Comparison of ENCODE assay signal across 9 mouse cellular contexts in genomic region chr14:63050769-63051168, GRCm38 (mm10). TPM values are rescaled to one million over a fixed set of nuclear protein-coding genes. Genes with fewer than 3 reads are reported as not detected.
DNase-seq lines count a peak whose midpoint lies in the region; ATAC-seq and TF ChIP-seq lines count a peak whose summit lies in the region.
"Had no signal": no experiment of that assay in that cellular context is flagged by ENCODE, and none has a peak within 500 bp of the region (broad histone marks: within the 10 kb centered on the region; RNA-seq: fewer than 3 reads in every experiment).

No protein-coding gene starts in this region.

- H3K27me3 ChIP-seq in heart, postnatal 0 days (ENCODE audit: control insufficient read depth, insufficient read depth, low read length) = no peaks in the 10 kb centered on the region
- H3K27me3 ChIP-seq: neural tube, embryonic 12.5 days had no signal

- no peak overlapping the region for H3K27ac ChIP-seq in cortical plate, adult 2 months (ENCODE audit: insufficient read depth, low read length)
- no peak overlapping the region for H3K27ac ChIP-seq in heart, postnatal 0 days (ENCODE audit: low read depth)
- H3K27ac ChIP-seq: neural tube, embryonic 12.5 days had no signal

- H3K36me3 ChIP-seq in heart, postnatal 0 days (replicated peaks; ENCODE audit: control insufficient read depth, insufficient read depth, low read length) = no peaks in the 10 kb centered on the region
- H3K36me3 ChIP-seq: neural tube, embryonic 12.5 days had no signal

- no peaks in the 10 kb centered on the region for H3K4me1 ChIP-seq in cortical plate, adult 2 months (ENCODE audit: control insufficient read depth, insufficient read depth, low read length)
- H3K4me1 ChIP-seq in heart, postnatal 0 days (ENCODE audit: control insufficient read depth, insufficient read depth) = peaks cover 3% of the 10 kb centered on the region; the same call in 1 of the 2 replicates
- H3K4me1 ChIP-seq: neural tube, embryonic 12.5 days had no signal

- H3K9ac ChIP-seq in heart, postnatal 0 days (replicated peaks; ENCODE audit: low read depth, low read length) = no peak overlapping the region
- H3K9ac ChIP-seq: neural tube, embryonic 12.5 days had no signal

- peak; percentile 47; the same call in 1 of the 2 replicates for TF ChIP-seq CTCF in cortical plate, adult 2 months (IDR thresholded peaks at IDR 0.05; ENCODE audit: extremely low read depth, insufficient read depth, low read length)
- peak; percentile 81 for TF ChIP-seq CTCF in heart, postnatal 0 days (IDR thresholded peaks at IDR 0.05; ENCODE audit: low read depth)

- WGBS in heart, postnatal 0 days = 36% methylated on average over 5 of the region's 5 CpGs

- no peak for TF ChIP-seq EP300 in heart, postnatal 0 days (IDR thresholded peaks at IDR 0.05; ENCODE audit: low read depth)

- no peak for ATAC-seq in heart, postnatal 0 days (ENCODE audit: insufficient read depth, low read depth)

- DNase-seq in layer of hippocampus, adult 11-12 months (ENCODE audit: low spot score) = peak; percentile 61
- DNase-seq in layer of hippocampus, adult 9-11 months = no peak
- DNase-seq in adrenal gland, adult (ENCODE audit: inconsistent age in 2 of 2, low spot score in 1 of 2) = peak; percentile 53 to 90
- DNase-seq in heart, postnatal 0 days (ENCODE audit: low spot score) = peak; percentile 48
- peak; percentile 64 for DNase-seq in left cerebral cortex, postnatal 4 days
- peak; percentile 71 for DNase-seq in ovary, postnatal 14 days (ENCODE audit: low spot score)
- DNase-seq in thymus, postnatal 25 days = peak; percentile 67

- no peak overlapping the region for H3K4me3 ChIP-seq in cortical plate, adult 2 months (ENCODE audit: insufficient read depth, low read length)
- H3K4me3 ChIP-seq in heart, postnatal 0 days (ENCODE audit: low read depth, low read length) = no peak overlapping the region
- H3K4me3 ChIP-seq: neural tube, embryonic 12.5 days had no signal

- intact Hi-C loops in left cerebral cortex, postnatal 4 days (cut with DNase I) = no loop called here

- TF ChIP-seq POLR2A in cortical plate, adult 2 months (IDR thresholded peaks at IDR 0.05; ENCODE audit: extremely low read depth, insufficient read depth, low read length) = no peak

- no peaks in the 10 kb centered on the region for H3K9me3 ChIP-seq in heart, postnatal 0 days (replicated peaks; ENCODE audit: control insufficient read depth, low read length)
- H3K9me3 ChIP-seq: neural tube, embryonic 12.5 days had no signal

- no peak overlapping the region for H3K4me2 ChIP-seq in heart, postnatal 0 days (ENCODE audit: low read depth, low read length)
- H3K4me2 ChIP-seq: neural tube, embryonic 12.5 days had no signal

RNA-seq across cellular contexts. Expression of gene Defb30, which starts 1.0 kb away (rescaled TPM):
- polyA plus RNA-seq in cortical plate, adult 2 months (2012; rRNA removed) = 0.10 TPM in 1 of 2 replicates, not detected in the other
- total RNA-seq in heart, postnatal 0 days (2014; rRNA removed; ENCODE audit: low replicate concordance) = not detected in 2 replicates
- not detected in 2 replicates for polyA plus RNA-seq in heart, postnatal 0 days (2015; fragmentation: Nextera tagmentation; extraction: Ambion mirVana)
- not detected for total RNA-seq in left cerebral cortex, postnatal 4 days (2021)
- polyA plus RNA-seq: neural tube, embryonic 12.5 days had no signal

RNA-seq across cellular contexts. Expression of gene Defb42, which starts 4.0 kb away (rescaled TPM):
- polyA plus RNA-seq in cortical plate, adult 2 months (2012; rRNA removed) = 0.57 and 0.86 TPM in 2 replicates
- total RNA-seq in heart, postnatal 0 days (2014; rRNA removed; ENCODE audit: low replicate concordance) = not detected in 2 replicates
- polyA plus RNA-seq in heart, postnatal 0 days (2015; fragmentation: Nextera tagmentation; extraction: Ambion mirVana) = 0.88 and 1.1 TPM in 2 replicates
- not detected for total RNA-seq in left cerebral cortex, postnatal 4 days (2021)
- polyA plus RNA-seq: neural tube, embryonic 12.5 days had no signal

RNA-seq across cellular contexts. Expression of gene Defb43, which starts 39.2 kb away (rescaled TPM):
- polyA plus RNA-seq in cortical plate, adult 2 months (2012; rRNA removed) = not detected in 2 replicates
- not detected in 2 replicates for total RNA-seq in heart, postnatal 0 days (2014; rRNA removed; ENCODE audit: low replicate concordance)
- polyA plus RNA-seq in heart, postnatal 0 days (2015; fragmentation: Nextera tagmentation; extraction: Ambion mirVana) = not detected in 2 replicates
- not detected for total RNA-seq in left cerebral cortex, postnatal 4 days (2021)
- polyA plus RNA-seq: neural tube, embryonic 12.5 days had no signal

RNA-seq across cellular contexts. Expression of gene Defb47, which starts 52.9 kb away (rescaled TPM):
- not detected in 2 replicates for polyA plus RNA-seq in cortical plate, adult 2 months (2012; rRNA removed)
- not detected in 2 replicates for total RNA-seq in heart, postnatal 0 days (2014; rRNA removed; ENCODE audit: low replicate concordance)
- polyA plus RNA-seq in heart, postnatal 0 days (2015; fragmentation: Nextera tagmentation; extraction: Ambion mirVana) = not detected in 2 replicates
- not detected for total RNA-seq in left cerebral cortex, postnatal 4 days (2021)
- polyA plus RNA-seq: neural tube, embryonic 12.5 days had no signal
